Mouse (Mus musculus) testis, adult 2 months (tissue): ENCODE data around the gene Ing5. TPM values are rescaled to one million over a fixed set of nuclear protein-coding genes. Genes with fewer than 3 reads are reported as not detected.
"Not testable (repeated sequence)": the region's sequence is repeated elsewhere in the genome, so short reads cannot be mapped to it uniquely, and the experiment has no call there.

ENCODE experiments used
- H3K27ac ChIP-seq: fragments of 200-500 bp; 2 replicates; pipeline ENCODE4 v1.5.1; 2012; ENCODE audit warnings: low read depth, low read length; ENCODE audit not compliant: control insufficient read depth, insufficient read depth
- H3K27me3 ChIP-seq: fragments of 200-500 bp; 2 replicates; pipeline ENCODE4 v1.6.1; 2012; ENCODE audit warnings: mild to moderate bottlenecking, low read length, moderate library complexity; ENCODE audit not compliant: control insufficient read depth, insufficient read depth
- H3K36me3 ChIP-seq: fragments of 200-500 bp; 2 replicates; pipeline ENCODE4 v1.6.1; 2012; ENCODE audit warnings: mild to moderate bottlenecking, low read length; ENCODE audit not compliant: control insufficient read depth, insufficient read depth
- H3K4me1 ChIP-seq: fragments of 200-500 bp; 2 replicates; pipeline ENCODE4 v1.6.1; 2012; ENCODE audit warnings: low read length; ENCODE audit not compliant: control insufficient read depth, insufficient read depth
- H3K4me3 ChIP-seq: fragments of 200-500 bp; 2 replicates; pipeline ENCODE4 v1.5.1; 2012; ENCODE audit warnings: low read depth, mild to moderate bottlenecking, low read length, moderate library complexity, mixed read lengths; ENCODE audit not compliant: control insufficient read depth
- CTCF ChIP-seq: fragments of 200-500 bp; IDR thresholded peaks from 2 replicates; pipeline ENCODE4 v1.5.1; 2012; ENCODE audit warnings: low read depth, mild to moderate bottlenecking, inconsistent platforms, low read length, moderate library complexity; ENCODE audit not compliant: control insufficient read depth, insufficient read depth, insufficient replicate concordance
- POLR2A ChIP-seq: fragments of 200-500 bp; IDR thresholded peaks from 2 replicates; pipeline ENCODE4 v1.6.1; 2012; ENCODE audit warnings: low read depth, mild to moderate bottlenecking, inconsistent platforms, low read length, moderate library complexity; ENCODE audit not compliant: control insufficient read depth
- polyA plus RNA-seq: library from polyadenylated mRNA; depleted of rRNA; stranded (reverse); fragments of >200 nt; gene quantifications from 2 replicates; pipeline ENCODE4 v1.2.3, GENCODE M21; 2012; rRNA removed

Ing5 gene
- polyA plus RNA-seq = 7.9 and 9.0 TPM in 2 replicates

DNA sequence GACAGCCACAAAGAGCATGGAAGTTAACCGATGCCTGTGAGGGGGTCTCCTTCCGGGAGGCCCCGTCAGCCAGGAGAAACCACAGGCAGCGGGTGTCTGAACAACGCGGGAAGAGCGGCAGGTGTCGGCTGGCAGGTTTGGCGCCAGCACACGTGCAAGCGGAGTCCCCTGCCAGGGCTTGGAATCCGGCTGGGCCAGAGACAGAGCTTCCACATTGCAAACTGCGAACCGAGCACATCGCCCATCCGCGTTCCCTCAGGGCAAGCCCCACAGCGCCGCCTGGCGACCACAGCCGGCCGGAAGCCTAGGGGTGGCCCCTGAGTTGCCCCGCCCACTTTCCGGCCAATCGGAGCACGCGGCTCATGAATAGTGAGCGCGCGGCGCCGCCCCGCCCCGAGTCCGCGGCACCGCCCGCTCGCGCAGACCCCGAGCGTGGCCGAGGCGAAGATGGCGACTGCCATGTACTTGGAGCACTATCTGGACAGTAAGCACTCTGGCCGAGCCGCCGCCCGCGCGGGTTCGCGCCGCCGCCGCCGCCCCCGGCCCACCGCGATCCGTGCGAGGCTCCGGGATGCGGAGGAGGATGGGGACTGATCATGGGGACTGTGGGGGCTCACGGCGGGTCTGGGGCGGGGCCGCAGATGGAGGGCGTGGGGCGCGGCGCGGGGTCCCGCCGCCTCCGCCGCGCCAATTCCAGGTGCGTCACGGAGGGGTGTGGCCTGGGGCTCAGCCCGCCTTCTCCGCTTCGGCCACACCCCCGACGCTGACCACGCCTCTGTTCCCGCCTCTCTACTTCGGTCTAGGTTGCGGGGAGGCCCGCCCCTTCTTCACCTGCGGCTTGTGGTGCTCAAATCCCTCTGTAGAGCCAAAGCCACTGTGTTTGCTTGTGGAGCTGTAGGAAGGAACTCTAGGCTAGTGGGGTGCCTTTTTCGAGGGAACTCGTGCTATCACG lies at the start of gene Ing5:
Gene Ing5 (plus strand): TSS at position 410 of the 952 bp plus-strand sequence.
- TF ChIP-seq CTCF (peak; percentile 92), POLR2A (peak; percentile 83)
- peaks cover 2% of the 10 kb centered on the region; the same call in 1 of the 2 replicates for H3K36me3 ChIP-seq
- H3K27me3 ChIP-seq = no peaks in the 10 kb centered on the region
- H3K4me3 ChIP-seq = peak within 1 kb of the TSS; percentile 84
- H3K4me1 ChIP-seq = peaks cover 12% of the 10 kb centered on the region
- H3K27ac ChIP-seq = peak within 1 kb of the TSS; percentile 83

DNA sequence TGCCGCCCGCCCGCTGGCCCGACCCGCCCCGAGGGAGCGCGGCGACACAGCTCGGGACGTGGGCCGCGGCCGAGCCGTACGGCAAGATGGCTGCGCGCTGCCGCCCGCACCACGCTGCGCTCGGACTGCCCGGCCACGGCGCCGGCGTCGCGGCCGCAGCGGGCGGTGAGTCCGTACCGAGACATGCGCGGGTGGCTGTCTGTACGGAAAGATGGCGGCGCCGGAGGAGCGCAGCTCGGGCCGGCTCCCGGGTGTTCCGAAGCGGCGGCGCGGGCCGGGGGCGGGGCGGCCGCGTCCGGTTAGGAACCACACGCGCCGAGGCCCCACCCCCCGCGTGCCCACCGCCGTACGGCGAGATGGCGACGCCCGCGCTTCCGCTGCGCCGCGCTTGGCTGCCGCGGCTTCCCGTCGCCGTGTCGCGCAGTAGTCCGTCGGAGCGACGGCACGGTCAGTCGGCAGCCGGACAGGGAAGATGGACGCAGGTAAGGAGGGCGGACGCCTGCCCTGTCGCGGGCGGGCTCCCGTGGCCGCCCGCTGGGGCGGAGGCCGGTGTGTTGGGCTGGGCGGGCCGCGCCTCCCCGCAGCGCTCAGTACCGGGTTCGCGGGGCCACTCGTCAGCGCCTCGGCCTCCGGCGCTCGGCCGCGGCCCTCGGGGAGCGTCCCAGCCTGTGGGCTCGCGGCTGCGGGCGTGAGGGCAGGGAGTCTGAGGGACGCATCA lies 49.0 kb upstream of the Ing5 start, which contains the start of gene Thap4:
Gene Thap4 (minus strand): TSS at position 292 of the 718 bp plus-strand sequence.
- Histone ChIP-seq H3K27me3 (no peaks in the 10 kb centered on the region), H3K27ac (peak within 1 kb of the TSS; percentile 85)
- TF ChIP-seq CTCF (no peak), POLR2A (peak; percentile 70)

DNA sequence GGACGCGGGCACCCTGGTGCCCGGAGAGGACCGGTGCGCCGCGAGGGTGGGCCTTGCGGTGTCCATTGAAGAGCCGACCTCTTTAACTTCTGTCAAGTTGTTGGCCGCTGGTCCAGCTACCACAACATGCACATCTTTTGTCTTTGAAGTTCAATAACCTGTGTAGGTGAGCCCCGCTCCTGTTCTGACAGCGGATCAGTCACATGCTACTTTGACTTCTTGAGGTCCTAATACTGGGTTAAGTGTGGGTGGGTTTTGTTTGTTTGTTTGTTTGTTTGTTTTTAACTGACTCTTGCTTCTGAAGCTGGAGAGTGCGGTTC lies 48.5 kb upstream of the Ing5 start:
- TF ChIP-seq POLR2A (no peak), CTCF (no peak)
- H3K27me3 ChIP-seq = no peaks in the 10 kb centered on the region
- peak overlapping the region; percentile 85 for H3K27ac ChIP-seq
- peak overlapping the region; percentile 94 for H3K4me3 ChIP-seq
- peaks cover 6% of the 10 kb centered on the region for H3K4me1 ChIP-seq
- no peaks in the 10 kb centered on the region; the same call in 1 of the 2 replicates for H3K36me3 ChIP-seq

More for the DNA sequence above, 49.0 kb upstream of the Ing5 start, which contains the start of gene Thap4:
- peak within 1 kb of the TSS; percentile 94 for H3K4me3 ChIP-seq
- no peaks in the 10 kb centered on the region; the same call in 1 of the 2 replicates for H3K36me3 ChIP-seq
- peaks cover 6% of the 10 kb centered on the region for H3K4me1 ChIP-seq

DNA sequence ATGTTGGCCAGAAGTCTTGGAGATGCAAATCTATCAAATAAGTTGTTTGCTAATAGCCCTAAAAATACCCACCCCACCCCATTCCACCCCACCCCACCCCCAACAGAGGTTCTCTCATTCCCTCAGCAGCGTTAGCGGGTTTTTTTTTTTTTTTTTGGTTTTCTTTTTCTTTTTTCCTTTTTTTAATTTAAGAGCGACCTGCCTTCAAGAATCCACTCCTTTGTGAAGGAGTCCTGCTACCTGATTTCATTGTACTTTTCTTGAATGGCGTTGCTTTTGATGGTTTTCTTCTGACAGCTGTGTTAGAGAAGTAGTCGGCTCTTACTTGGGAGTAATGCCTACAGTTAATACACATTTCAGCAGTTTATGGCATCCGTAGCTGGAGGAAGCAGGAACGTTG lies 48.1 kb upstream of the Ing5 start:
- H3K4me1 ChIP-seq = peaks cover 6% of the 10 kb centered on the region
- no peaks in the 10 kb centered on the region for H3K27me3 ChIP-seq
- TF ChIP-seq POLR2A (no peak), CTCF (no peak)
- H3K4me3 ChIP-seq = peak overlapping the region; percentile 94; the same call in 1 of the 2 replicates
- H3K27ac ChIP-seq = no peak overlapping the region
- H3K36me3 ChIP-seq = no peaks in the 10 kb centered on the region; the same call in 1 of the 2 replicates

DNA sequence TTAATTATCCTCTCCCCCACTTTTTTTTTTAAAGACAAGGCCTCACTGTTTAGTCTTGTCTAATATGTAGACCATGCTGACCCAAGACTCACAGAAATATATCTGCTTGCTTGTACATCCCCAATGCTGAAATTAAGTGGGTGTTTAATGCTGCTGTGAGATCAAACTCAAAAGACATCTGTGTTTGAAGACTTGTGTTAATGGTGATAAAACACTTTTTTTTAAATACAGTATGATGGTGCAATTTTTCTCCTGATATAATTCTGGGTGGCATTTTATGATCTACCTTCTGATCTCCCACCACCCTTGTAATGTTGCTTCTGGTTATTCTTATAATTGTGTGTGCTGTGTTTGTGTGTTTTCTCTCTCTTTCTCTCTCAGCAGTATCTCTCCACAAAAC lies 47.6 kb upstream of the Ing5 start:
- H3K36me3 ChIP-seq = no peaks in the 10 kb centered on the region; the same call in 1 of the 2 replicates
- H3K27ac ChIP-seq = no peak overlapping the region
- H3K4me3 ChIP-seq = no peak overlapping the region
- TF ChIP-seq POLR2A (no peak), CTCF (no peak)
- no peaks in the 10 kb centered on the region for H3K27me3 ChIP-seq
- peaks cover 6% of the 10 kb centered on the region for H3K4me1 ChIP-seq

DNA sequence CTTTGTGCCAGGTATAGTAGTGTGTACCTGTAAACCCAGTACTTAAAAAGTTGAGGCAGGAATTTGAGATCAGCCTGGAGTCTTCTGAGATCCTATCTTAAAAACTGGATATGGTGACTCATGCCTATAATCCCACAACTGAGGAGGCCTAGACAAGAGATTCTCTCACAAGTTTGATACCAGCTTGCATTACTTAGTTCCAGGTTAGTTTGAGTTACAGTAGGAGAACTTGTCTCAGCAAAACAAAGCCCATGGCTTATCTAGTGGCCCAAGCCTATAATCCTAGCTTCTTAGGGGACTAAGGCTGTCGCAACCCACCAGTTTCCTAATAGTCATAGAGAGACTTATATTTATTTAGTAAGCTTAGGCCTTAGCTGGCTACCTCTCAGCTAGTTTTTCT lies 43.7 kb upstream of the Ing5 start:
- no peaks in the 10 kb centered on the region for H3K36me3 ChIP-seq
- H3K4me3 ChIP-seq = no peak overlapping the region
- H3K27me3 ChIP-seq = no peaks in the 10 kb centered on the region
- H3K27ac ChIP-seq = no peak overlapping the region
- TF ChIP-seq CTCF (no peak), POLR2A (no peak)
- H3K4me1 ChIP-seq = peaks cover 2% of the 10 kb centered on the region; the same call in 1 of the 2 replicates

DNA sequence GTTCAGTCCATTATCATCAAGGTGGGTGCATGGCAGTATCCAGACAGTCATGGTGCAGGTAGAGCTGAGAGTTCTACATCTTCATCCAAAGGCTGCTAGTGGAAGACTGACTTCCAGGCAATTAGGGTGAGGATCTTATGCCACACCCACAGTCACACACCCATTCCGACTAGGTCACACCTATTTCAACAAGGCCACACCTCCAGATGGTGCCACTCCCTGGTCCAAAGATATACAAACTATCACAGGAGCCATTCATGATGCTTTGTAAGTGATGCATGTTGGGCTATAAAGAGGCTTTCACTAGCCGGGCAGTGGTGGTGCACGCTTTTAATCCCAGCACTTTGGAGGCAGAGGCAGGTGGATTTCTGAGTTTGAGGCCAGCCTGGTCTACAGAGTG lies 40.2 kb upstream of the Ing5 start:
- not testable (repeated sequence) for H3K27ac ChIP-seq, H3K36me3 ChIP-seq, H3K4me3 ChIP-seq

More for the DNA sequence above, 40.2 kb upstream of the Ing5 start:
- H3K27me3 ChIP-seq, H3K4me1 ChIP-seq: not testable (repeated sequence)
